ENCODE assay signal across 33 mouse cellular contexts in genomic region chr4:56740611-56741010, GRCm38 (mm10). TPM values are rescaled to one million over a fixed set of nuclear protein-coding genes. Genes with fewer than 3 reads are reported as not detected.
DNase-seq lines count a peak whose midpoint lies in the region; ATAC-seq and TF ChIP-seq lines count a peak whose summit lies in the region.
"Had no signal": no experiment of that assay in that cellular context is flagged by ENCODE, and none has a peak within 500 bp of the region (broad histone marks: within the 10 kb centered on the region; RNA-seq: fewer than 3 reads in every experiment).

No protein-coding gene starts in this region.

- no peak for DNase-seq in testis, postnatal 14 days (ENCODE audit: low spot score)
- no peak for DNase-seq in ES-E14 (ENCODE audit: low read depth, low spot score)
- DNase-seq in testis, postnatal 10 days (ENCODE audit: low spot score) = peak; percentile 38
- no peak for DNase-seq in lung, postnatal 36 days
- DNase-seq in hindbrain, postnatal 0 days (ENCODE audit: low spot score) = no peak
- DNase-seq in right cerebral cortex, postnatal 14 days = no peak
- DNase-seq: adrenal gland, adult 2 months; adrenal gland, postnatal 10 days; adrenal gland, postnatal 25 days; B cell, adult 2 months; cerebellum, adult 11 months; cerebellum, adult 18-20 months; cerebellum, adult 8-10 months; cerebellum, adult 9-11 months; cerebellum, postnatal 14 days; cerebellum, postnatal 36 days; embryo, embryonic 11 days; forebrain, postnatal 0 days had no signal

- H3K9me3 ChIP-seq in E14TG2a.4 (ENCODE audit: low read length) (no peaks in the 10 kb centered on the region), ES-E14 (ENCODE audit: control insufficient read depth, insufficient read depth, low read depth, low read length) (no peaks in the 10 kb centered on the region)
- no peaks in the 10 kb centered on the region for H3K9me3 ChIP-seq in hindbrain, postnatal 0 days (ENCODE audit: low read length)
- H3K9me3 ChIP-seq: embryonic facial prominence, embryonic 13.5 days; embryonic facial prominence, embryonic 15.5 days; forebrain, embryonic 10.5 days; forebrain, embryonic 15.5 days had no signal

- no peaks in the 10 kb centered on the region for H3K36me3 ChIP-seq in testis, adult 2 months (ENCODE audit: control insufficient read depth, insufficient read depth, low read length)
- H3K36me3 ChIP-seq in E14TG2a.4 (ENCODE audit: insufficient read depth, low read length) (peaks cover 25% of the 10 kb centered on the region), ES-E14 (ENCODE audit: control insufficient read depth, insufficient read depth, low read length, poor library complexity, severe bottlenecking) (peaks cover 10% of the 10 kb centered on the region; the same call in 1 of the 2 replicates)
- peaks cover 4% of the 10 kb centered on the region; the same call in 1 of the 2 replicates for H3K36me3 ChIP-seq in hindbrain, postnatal 0 days (ENCODE audit: insufficient read depth, low read length)

- in situ Hi-C loops in ES-E14 (cut with MboI; ENCODE audit: low sequenced_read_pairs in 2 of 2, unreplicated experiment in 2 of 2) = no loop called here

- WGBS in hindbrain, postnatal 0 days = 96% methylated on average over 20 of the region's 20 CpGs

- peak overlapping the region; percentile 87 for H3K27ac ChIP-seq in testis, adult 2 months (ENCODE audit: control insufficient read depth, insufficient read depth, low read depth, low read length)
- no peak overlapping the region for H3K27ac ChIP-seq in ES-E14 (ENCODE audit: insufficient read depth, low read depth, low read length, poor library complexity, severe bottlenecking)
- H3K27ac ChIP-seq in hindbrain, postnatal 0 days = no peak overlapping the region
- H3K27ac ChIP-seq: embryonic facial prominence, embryonic 13.5 days; embryonic facial prominence, embryonic 15.5 days; forebrain, embryonic 10.5 days; forebrain, embryonic 12.5 days; forebrain, embryonic 15.5 days had no signal

- H3K4me3 ChIP-seq in testis, adult 2 months (ENCODE audit: control insufficient read depth, low read depth, low read length) = peak overlapping the region; percentile 96
- H3K4me3 ChIP-seq in E14TG2a.4 (replicated peaks; ENCODE audit: low read length) (peak overlapping the region; percentile 72), ES-E14 (ENCODE audit: insufficient read depth in 1 of 2, low read depth in 1 of 2, low read length in 2 of 2, poor library complexity in 1 of 2, severe bottlenecking in 1 of 2) (peak overlapping the region; percentile 47 to 59; a peak in 3 of 4 replicates)
- no peak overlapping the region for H3K4me3 ChIP-seq in hindbrain, postnatal 0 days (ENCODE audit: low read length)
- H3K4me3 ChIP-seq: embryonic facial prominence, embryonic 13.5 days; embryonic facial prominence, embryonic 15.5 days; erythroblast, embryonic 14.5 days; forebrain, embryonic 10.5 days; forebrain, embryonic 12.5 days; forebrain, embryonic 15.5 days had no signal

- peak; percentile 24; the same call in 1 of the 2 replicates for TF ChIP-seq POLR2A in testis, adult 2 months (IDR thresholded peaks at IDR 0.05; ENCODE audit: control insufficient read depth, low read depth, low read length)

- no peak overlapping the region for H3K9ac ChIP-seq in ES-E14 (ENCODE audit: insufficient read depth, low read depth, low read length, poor library complexity, severe bottlenecking)
- H3K9ac ChIP-seq in hindbrain, postnatal 0 days (replicated peaks; ENCODE audit: low read length) = no peak overlapping the region
- H3K9ac ChIP-seq: embryonic facial prominence, embryonic 13.5 days; embryonic facial prominence, embryonic 15.5 days; forebrain, embryonic 12.5 days; forebrain, embryonic 15.5 days; forebrain, postnatal 0 days had no signal

- peaks cover 10% of the 10 kb centered on the region for H3K4me1 ChIP-seq in testis, adult 2 months (ENCODE audit: control insufficient read depth, insufficient read depth, low read length)
- H3K4me1 ChIP-seq in E14TG2a.4 (replicated peaks; ENCODE audit: low read depth, low read length) = peaks cover 23% of the 10 kb centered on the region
- H3K4me1 ChIP-seq in ES-E14 (ENCODE audit: control insufficient read depth in 2 of 2, insufficient read depth in 2 of 2, low read length in 2 of 2, poor library complexity in 1 of 2) = peaks cover 0 to 3% of the 10 kb centered on the region in 2 experiments; a peak in 1 of 4 replicates
- no peaks in the 10 kb centered on the region for H3K4me1 ChIP-seq in hindbrain, postnatal 0 days (ENCODE audit: insufficient read depth, low read length)
- H3K4me1 ChIP-seq: embryonic facial prominence, embryonic 13.5 days; embryonic facial prominence, embryonic 15.5 days; forebrain, embryonic 10.5 days; forebrain, embryonic 12.5 days; forebrain, embryonic 15.5 days had no signal

- TF ChIP-seq CTCF in testis, adult 2 months (IDR thresholded peaks at IDR 0.05; ENCODE audit: control insufficient read depth, insufficient read depth, insufficient replicate concordance, low read depth, low read length) = no peak
- TF ChIP-seq CTCF in E14TG2a.4 (conservative IDR thresholded peaks at IDR 0.05; ENCODE audit: low read length) = no peak
- no peak for TF ChIP-seq CTCF in hindbrain, postnatal 0 days (IDR thresholded peaks at IDR 0.05; ENCODE audit: low read depth)

- H3K4me2 ChIP-seq in hindbrain, postnatal 0 days (ENCODE audit: low read depth, low read length) = no peak overlapping the region
- H3K4me2 ChIP-seq: embryonic facial prominence, embryonic 13.5 days; embryonic facial prominence, embryonic 15.5 days; forebrain, embryonic 12.5 days; forebrain, embryonic 15.5 days had no signal

- no peaks in the 10 kb centered on the region for H3K27me3 ChIP-seq in testis, adult 2 months (ENCODE audit: control insufficient read depth, insufficient read depth, low read length)
- H3K27me3 ChIP-seq in E14TG2a.4 (ENCODE audit: insufficient read depth, low read length) = 0 out of 2 replicates have a peak, but pooled peaks cover 3% of the 10 kb centered on the region
- no peaks in the 10 kb centered on the region for H3K27me3 ChIP-seq in hindbrain, postnatal 0 days (ENCODE audit: insufficient read depth, low read length)
- H3K27me3 ChIP-seq: CH12.LX; embryonic facial prominence, embryonic 13.5 days; embryonic facial prominence, embryonic 15.5 days; forebrain, embryonic 12.5 days; forebrain, embryonic 15.5 days had no signal

- ATAC-seq in hindbrain, postnatal 0 days = no peak
- ATAC-seq: CD4-positive, CD25-positive, alpha-beta regulatory T cell, adult 4 months; forebrain, embryonic 15.5 days; forebrain, postnatal 0 days had no signal

TF ChIP-seq in ES-E14, 5 proteins besides CTCF, POLR2A, EP300 and RAD21:
- no peak for TF ChIP-seq ZNF384 (IDR thresholded peaks at IDR 0.05; ENCODE audit: low read depth, low read length)
- TF ChIP-seq HCFC1 (IDR thresholded peaks at IDR 0.05; ENCODE audit: borderline replicate concordance, insufficient read depth, low read length) = no peak
- TF ChIP-seq MAFK (IDR thresholded peaks at IDR 0.05; ENCODE audit: insufficient read depth, low read depth, low read length) = no peak
- no peak for TF ChIP-seq CHD2 (IDR thresholded peaks at IDR 0.05; ENCODE audit: low read depth, low read length)
- TF ChIP-seq ZC3H11A (IDR thresholded peaks at IDR 0.05; ENCODE audit: borderline replicate concordance, low read depth, low read length) = no peak

RNA-seq across cellular contexts. Expression of gene Actl7b, which starts 0.6 kb away (rescaled TPM):
- 1,338 and 1,445 TPM in 2 replicates for polyA plus RNA-seq in testis, adult 2 months (2012; rRNA removed)
- total RNA-seq in ES-E14 (2012; rRNA removed) = 1.1 and 3.5 TPM in 2 replicates
- total RNA-seq in hindbrain, postnatal 0 days (2014; rRNA removed) = 0.16 and 0.54 TPM in 2 replicates
- not detected in 2 replicates for polyA plus RNA-seq in hindbrain, postnatal 0 days (2015; fragmentation: Nextera tagmentation; extraction: Ambion mirVana)
- total RNA-seq: adrenal gland, postnatal 10 days; adrenal gland, postnatal 25 days; common myeloid progenitor, adult 5-6 weeks; MEL had no signal
- polyA plus RNA-seq: adrenal gland, adult 2 months; CD4-positive, CD25-positive, alpha-beta regulatory T cell, adult 4 months; embryonic facial prominence, embryonic 11.5 days; embryonic facial prominence, embryonic 13.5 days; embryonic facial prominence, embryonic 15.5 days; erythroblast, embryonic 14.5 days; forebrain, embryonic 10.5 days; forebrain, embryonic 12.5 days; forebrain, embryonic 15.5 days; forebrain, postnatal 0 days had no signal

RNA-seq across cellular contexts. Expression of gene Gm26657, which starts 0.7 kb away (rescaled TPM):
- polyA plus RNA-seq in testis, adult 2 months (2012; rRNA removed) = 2.4 and 2.8 TPM in 2 replicates
- total RNA-seq in ES-E14 (2012; rRNA removed) = 0.31 and 0.58 TPM in 2 replicates
- not detected in 2 replicates for total RNA-seq in hindbrain, postnatal 0 days (2014; rRNA removed)
- polyA plus RNA-seq in hindbrain, postnatal 0 days (2015; fragmentation: Nextera tagmentation; extraction: Ambion mirVana) = not detected in 2 replicates
- total RNA-seq: adrenal gland, adult 2 months; adrenal gland, postnatal 10 days; adrenal gland, postnatal 25 days; adrenal gland, postnatal 4 days; CH12.LX; common myeloid progenitor, adult 5-6 weeks; forebrain, postnatal 0 days; MEL had no signal
- polyA plus RNA-seq: adrenal gland, adult 2 months; brain, embryonic 14.5 days; CD4-positive, CD25-positive, alpha-beta regulatory T cell, adult 4 months; embryonic facial prominence, embryonic 11.5 days; embryonic facial prominence, embryonic 13.5 days; embryonic facial prominence, embryonic 15.5 days; erythroblast, embryonic 14.5 days; forebrain, embryonic 10.5 days; forebrain, embryonic 12.5 days; forebrain, embryonic 15.5 days; forebrain, postnatal 0 days had no signal

RNA-seq across cellular contexts. Expression of gene Actl7a, which starts 2.6 kb away (rescaled TPM):
- polyA plus RNA-seq in testis, adult 2 months (2012; rRNA removed) = 629 and 638 TPM in 2 replicates
- 0.62 and 0.63 TPM in 2 replicates for total RNA-seq in ES-E14 (2012; rRNA removed)
- not detected in 2 replicates for total RNA-seq in hindbrain, postnatal 0 days (2014; rRNA removed)
- not detected in 2 replicates for polyA plus RNA-seq in hindbrain, postnatal 0 days (2015; fragmentation: Nextera tagmentation; extraction: Ambion mirVana)
- total RNA-seq: adrenal gland, adult 2 months; adrenal gland, postnatal 10 days; adrenal gland, postnatal 25 days; adrenal gland, postnatal 4 days; common myeloid progenitor, adult 5-6 weeks; forebrain, postnatal 0 days had no signal
- polyA plus RNA-seq: adrenal gland, adult 2 months; brain, embryonic 14.5 days; CD4-positive, CD25-positive, alpha-beta regulatory T cell, adult 4 months; embryonic facial prominence, embryonic 11.5 days; embryonic facial prominence, embryonic 13.5 days; embryonic facial prominence, embryonic 15.5 days; erythroblast, embryonic 14.5 days; forebrain, embryonic 10.5 days; forebrain, embryonic 12.5 days; forebrain, embryonic 15.5 days; forebrain, postnatal 0 days had no signal
